In the genomic region with DNA sequence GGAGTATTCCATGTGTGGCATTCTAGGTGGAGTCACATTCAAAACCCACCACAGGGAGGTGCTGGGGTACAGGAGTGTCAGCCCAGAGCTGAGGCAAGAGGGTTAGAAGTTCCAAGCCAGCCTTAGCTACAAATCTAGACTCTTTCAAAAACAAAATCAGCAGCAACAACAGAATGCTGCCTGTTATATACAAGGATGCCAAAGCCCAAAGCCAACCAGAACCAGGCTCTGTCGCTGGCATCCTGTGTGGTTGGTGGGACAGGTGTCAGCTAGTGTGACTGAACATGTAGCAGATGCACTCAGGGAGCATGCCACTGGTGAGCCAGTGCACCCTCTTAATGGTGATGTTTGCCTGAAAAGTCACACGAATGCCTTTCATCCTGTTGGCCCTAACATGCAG, we compare ENCODE assay signal across 22 mouse cellular contexts. TPM values are rescaled to one million over a fixed set of nuclear protein-coding genes. Genes with fewer than 3 reads are reported as not detected.
"Had no signal": no experiment of that assay in that cellular context is flagged by ENCODE, and none has a peak within 500 bp of the region (broad histone marks: within the 10 kb centered on the region; RNA-seq: fewer than 3 reads in every experiment).

No protein-coding gene starts in this region.

- H3K9ac ChIP-seq: intestine, embryonic 15.5 days; kidney, embryonic 15.5 days; limb, embryonic 13.5 days; liver, embryonic 13.5 days; lung, embryonic 14.5 days; midbrain, embryonic 13.5 days; neural tube, embryonic 13.5 days had no signal

- H3K9me3 ChIP-seq: intestine, embryonic 15.5 days; kidney, embryonic 15.5 days; limb, embryonic 10.5 days; limb, embryonic 13.5 days; liver, embryonic 13.5 days; megakaryocyte, embryonic 14.5 days; midbrain, embryonic 10.5 days; midbrain, embryonic 13.5 days; neural tube, embryonic 13.5 days had no signal

- H3K4me3 ChIP-seq: intestine, embryonic 15.5 days; kidney, embryonic 15.5 days; limb, embryonic 10.5 days; limb, embryonic 13.5 days; liver, embryonic 13.5 days; megakaryocyte, embryonic 14.5 days; midbrain, embryonic 10.5 days; midbrain, embryonic 13.5 days; myocyte; neural tube, embryonic 13.5 days had no signal

- H3K27ac ChIP-seq: intestine, embryonic 15.5 days; kidney, embryonic 15.5 days; limb, embryonic 10.5 days; limb, embryonic 13.5 days; liver, embryonic 13.5 days; midbrain, embryonic 10.5 days; midbrain, embryonic 13.5 days; neural tube, embryonic 13.5 days had no signal

- DNase-seq: kidney, adult 11 months; kidney, adult 8-10 months; kidney, postnatal 10 days; kidney, postnatal 36 days; layer of hippocampus, adult 9-11 months; liver, embryonic 13.5 days; lung, embryonic 14.5 days; right cerebral cortex, adult 18-20 months; thymus, adult 18-20 months had no signal

- H3K27me3 ChIP-seq: intestine, embryonic 15.5 days; kidney, embryonic 15.5 days; limb, embryonic 13.5 days; liver, embryonic 13.5 days; megakaryocyte, embryonic 14.5 days; midbrain, embryonic 13.5 days; neural tube, embryonic 13.5 days had no signal

- H3K4me2 ChIP-seq: intestine, embryonic 15.5 days; kidney, embryonic 15.5 days; limb, embryonic 13.5 days; liver, embryonic 13.5 days; lung, embryonic 14.5 days; midbrain, embryonic 13.5 days; neural tube, embryonic 13.5 days had no signal

- ATAC-seq: intestine, embryonic 15.5 days; lung, postnatal 0 days; midbrain, embryonic 13.5 days; midbrain, embryonic 16.5 days had no signal

RNA-seq across cellular contexts. Expression of gene Ankle1, which starts 5.0 kb away (rescaled TPM):
- total RNA-seq: neutrophil, adult 5-6 weeks had no signal

RNA-seq across cellular contexts. Expression of gene Ushbp1, which starts 5.2 kb away (rescaled TPM):
- total RNA-seq: monocyte, adult 5-6 weeks; neutrophil, adult 5-6 weeks had no signal
